Mouse (Mus musculus) neural tube, embryonic 15.5 days (tissue): ENCODE measurements around the gene Gm4792. TPM values are rescaled to one million over a fixed set of nuclear protein-coding genes. Genes with fewer than 3 reads are reported as not detected.

ENCODE experiments used
- ATAC-seq: fragments of 200-750 bp; cut with Nextera tagmentation; 2 replicates; pipeline ENCODE4 v1.8.0; 2017; ENCODE audit warnings: mild to moderate bottlenecking, moderate TSS enrichment, moderate library complexity; ENCODE audit not compliant: low FRiP score
- H3K27ac ChIP-seq: fragments of 300-500 bp; sonication (generic); replicated peaks from 2 replicates; pipeline ENCODE4 v1.5.1; 2015; ENCODE audit warnings: mild to moderate bottlenecking, inconsistent platforms
- H3K27me3 ChIP-seq: fragments of 300-500 bp; sonication (generic); replicated peaks from 2 replicates; pipeline ENCODE4 v1.6.1; 2015; ENCODE audit warnings: inconsistent platforms
- H3K36me3 ChIP-seq: fragments of 300-500 bp; sonication (generic); 2 replicates; pipeline ENCODE4 v1.6.1; 2015; ENCODE audit warnings: inconsistent platforms
- H3K4me1 ChIP-seq: fragments of 300-500 bp; sonication (generic); 2 replicates; pipeline ENCODE4 v1.6.1; 2015; ENCODE audit warnings: inconsistent platforms
- H3K4me2 ChIP-seq: fragments of 300-500 bp; sonication (generic); 2 replicates; pipeline ENCODE4 v1.6.1; 2015; ENCODE audit warnings: inconsistent platforms, mild to moderate bottlenecking, moderate library complexity
- H3K4me3 ChIP-seq: fragments of 300-500 bp; sonication (generic); replicated peaks from 2 replicates; pipeline ENCODE4 v1.5.1; 2015; ENCODE audit warnings: mild to moderate bottlenecking, inconsistent platforms
- H3K9ac ChIP-seq: fragments of 300-500 bp; sonication (generic); replicated peaks from 2 replicates; pipeline ENCODE4 v1.6.1; 2015; ENCODE audit warnings: mild to moderate bottlenecking, inconsistent platforms
- H3K9me3 ChIP-seq: fragments of 300-500 bp; sonication (generic); replicated peaks from 2 replicates; pipeline ENCODE4 v1.6.1; 2016; ENCODE audit warnings: inconsistent platforms
- WGBS: fragments of 180-500 bp; shearing (Covaris S2); methylation state at CpG from one replicate; pipeline ENCODE4 v1.1.7; 2015; ENCODE audit warnings: mixed read lengths; 5-methylcytosine and 5-hydroxymethylcytosine counted together
- polyA plus RNA-seq: library from polyadenylated mRNA; unstranded; fragments of >200 nt; fragmentation: Nextera tagmentation; extraction: Ambion mirVana; gene quantifications from 2 replicates; pipeline ENCODE4 v1.2.1, GENCODE M21; 2015

Gm4792 gene
- polyA plus RNA-seq, 1 experiment from 2014 or later: 0.20 TPM

GRCm38 (mm10) chr10:94256518-94256917 lies 42.0 kb downstream of the Gm4792 start:
- ATAC-seq: no peak
- 95% methylated on average over 4 of the region's 4 CpGs for WGBS

DNA sequence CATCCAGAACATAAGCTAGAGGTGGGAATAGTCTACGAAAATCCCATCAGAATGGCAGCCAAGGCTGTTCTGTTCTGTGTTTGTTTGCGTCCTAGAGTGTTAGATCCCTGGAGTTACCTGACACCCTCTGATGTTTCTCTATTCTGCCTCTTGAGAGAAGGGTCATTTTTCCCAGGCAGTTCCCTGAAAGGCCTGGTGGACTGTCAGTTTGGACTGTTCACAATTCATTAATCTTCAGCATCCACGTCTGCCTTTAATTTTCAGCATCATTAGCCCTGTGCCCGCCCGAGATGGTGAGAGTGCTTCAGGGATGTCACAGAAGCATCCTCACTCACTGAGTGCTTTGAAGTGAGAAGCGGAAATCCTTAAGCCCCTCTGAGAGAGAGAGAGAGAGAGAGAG lies 42.8 kb downstream of the Gm4792 start:
- no peaks in the 10 kb centered on the region for H3K27me3 ChIP-seq
- ATAC-seq: no peak

More at GRCm38 (mm10) chr10:94256518-94256917, 42.0 kb downstream of the Gm4792 start:
- H3K27ac ChIP-seq: no peak overlapping the region
- H3K4me2 ChIP-seq: no peak overlapping the region
- H3K4me1 ChIP-seq: no peaks in the 10 kb centered on the region
- no peak overlapping the region for H3K4me3 ChIP-seq
- no peaks in the 10 kb centered on the region for H3K27me3 ChIP-seq
- H3K9ac ChIP-seq: no peak overlapping the region
- H3K9me3 ChIP-seq: no peaks in the 10 kb centered on the region
- H3K36me3 ChIP-seq: no peaks in the 10 kb centered on the region

DNA sequence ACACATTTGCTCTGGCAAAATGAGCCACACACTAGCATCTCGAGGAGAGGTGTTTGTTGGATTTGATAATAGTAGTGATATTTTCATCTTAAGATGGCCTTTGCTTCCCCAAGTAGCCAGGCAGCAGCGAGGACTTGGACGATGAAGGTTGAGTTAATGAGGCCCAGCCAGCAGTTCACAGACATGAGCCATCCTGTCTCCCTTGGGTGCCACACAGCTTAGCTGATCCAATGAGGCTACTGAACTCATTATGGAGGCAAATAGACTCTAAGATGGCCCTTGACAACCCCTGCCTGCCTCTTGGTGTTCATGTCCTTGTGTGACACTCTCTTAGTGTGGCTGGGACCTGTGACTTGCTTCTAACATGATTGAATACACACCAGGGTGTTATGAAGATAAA lies 43.7 kb downstream of the Gm4792 start:
- Histone ChIP-seq H3K9ac (no peak overlapping the region), H3K4me1 (peaks cover 6% of the 10 kb centered on the region), H3K27ac (no peak overlapping the region), H3K4me2 (no peak overlapping the region), H3K36me3 (no peaks in the 10 kb centered on the region), H3K9me3 (no peaks in the 10 kb centered on the region), H3K27me3 (no peaks in the 10 kb centered on the region), H3K4me3 (no peak overlapping the region)
- 56% methylated on average over 3 of the region's 3 CpGs for WGBS
- ATAC-seq: no peak

More for the DNA sequence above, 42.8 kb downstream of the Gm4792 start:
- Histone ChIP-seq H3K4me3 (no peak overlapping the region), H3K4me1 (no peaks in the 10 kb centered on the region), H3K36me3 (no peaks in the 10 kb centered on the region), H3K9ac (no peak overlapping the region), H3K9me3 (no peaks in the 10 kb centered on the region), H3K4me2 (no peak overlapping the region), H3K27ac (no peak overlapping the region)
- WGBS: 63% methylated on average over 6 of the region's 6 CpGs

GRCm38 (mm10) chr10:94253260-94253807 lies 45.2 kb downstream of the Gm4792 start:
- H3K4me2 ChIP-seq: no peak overlapping the region
- H3K36me3 ChIP-seq: no peaks in the 10 kb centered on the region
- ATAC-seq: no peak
- no peaks in the 10 kb centered on the region for H3K27me3 ChIP-seq
- WGBS: 70% methylated on average over 17 of the region's 17 CpGs
- H3K9ac ChIP-seq: no peak overlapping the region
- H3K4me1 ChIP-seq: peaks cover 15% of the 10 kb centered on the region
- H3K27ac ChIP-seq: no peak overlapping the region
- H3K9me3 ChIP-seq: no peaks in the 10 kb centered on the region
- H3K4me3 ChIP-seq: no peak overlapping the region

- Histone ChIP-seq H3K4me3 (no peak overlapping the region), H3K27me3 (no peaks in the 10 kb centered on the region), H3K4me1 (peaks cover 15% of the 10 kb centered on the region), H3K4me2 (peak overlapping the region; percentile 43), H3K27ac (peak overlapping the region; percentile 3; the same call in 1 of the 2 replicates), H3K9ac (no peak overlapping the region), H3K9me3 (no peaks in the 10 kb centered on the region), H3K36me3 (no peaks in the 10 kb centered on the region)
- peak; percentile 76; the same call in 1 of the 2 replicates for ATAC-seq
- WGBS: 31% methylated on average over 22 of the region's 22 CpGs
Measured at GRCm38 (mm10) chr10:94249575-94250456, 48.7 kb downstream of the Gm4792 start.

GRCm38 (mm10) chr10:94247748-94248349 lies 50.7 kb downstream of the Gm4792 start:
- no peaks in the 10 kb centered on the region for H3K36me3 ChIP-seq
- 92% methylated on average over 7 of the region's 7 CpGs for WGBS

More at GRCm38 (mm10) chr10:94247748-94248349, 50.7 kb downstream of the Gm4792 start:
- Histone ChIP-seq H3K27ac (no peak overlapping the region), H3K27me3 (no peaks in the 10 kb centered on the region), H3K4me2 (no peak overlapping the region), H3K9ac (no peak overlapping the region), H3K4me3 (no peak overlapping the region), H3K9me3 (no peaks in the 10 kb centered on the region), H3K4me1 (peaks cover 15% of the 10 kb centered on the region)
- ATAC-seq: no peak

Other genes starting within 250 kb of the Gm4792 start
- gene Nr2c1, start 150.7 kb downstream of the Gm4792 start, polyA plus RNA-seq: 6.6 and 8.4 TPM in 2 replicates
- gene Ndufa12, start 100.0 kb downstream of the Gm4792 start, polyA plus RNA-seq: 358 and 402 TPM in 2 replicates
- gene Tmcc3, start 13.2 kb upstream of the Gm4792 start, polyA plus RNA-seq: 17.6 and 18.4 TPM in 2 replicates